Mouse (Mus musculus) intestine, embryonic 15.5 days (tissue): ENCODE measurements at regions not wholly inside any gene's neighbourhood (a gene's known extent, or its start where the extent isn't known, plus 50 kb on each side); places are given as distances from the start of the nearest gene placed in this dataset.

Experiments
- ATAC-seq: fragments of 200-750 bp; cut with Nextera tagmentation; 2 replicates; pipeline ENCODE4 v1.8.0; 2017; ENCODE audit warnings: moderate TSS enrichment, moderate library complexity
- H3K27ac ChIP-seq: fragments of 300-500 bp; sonication (generic); 2 replicates; pipeline ENCODE4 v1.5.1; 2015; ENCODE audit warnings: mild to moderate bottlenecking, inconsistent platforms
- H3K27me3 ChIP-seq: fragments of 300-500 bp; sonication (generic); replicated peaks from 2 replicates; pipeline ENCODE4 v1.6.1; 2015; ENCODE audit warnings: inconsistent platforms
- H3K36me3 ChIP-seq: fragments of 300-500 bp; sonication (generic); 2 replicates; pipeline ENCODE4 v1.6.1; 2015; ENCODE audit warnings: inconsistent platforms
- H3K4me1 ChIP-seq: fragments of 300-500 bp; sonication (generic); replicated peaks from 2 replicates; pipeline ENCODE4 v1.6.1; 2015; ENCODE audit warnings: inconsistent platforms
- H3K4me2 ChIP-seq: fragments of 300-500 bp; sonication (generic); replicated peaks from 2 replicates; pipeline ENCODE4 v1.6.1; 2015; ENCODE audit warnings: mild to moderate bottlenecking, inconsistent platforms
- H3K4me3 ChIP-seq: fragments of 300-500 bp; sonication (generic); replicated peaks from 2 replicates; pipeline ENCODE4 v1.5.1; 2015; ENCODE audit warnings: inconsistent platforms
- H3K9ac ChIP-seq: fragments of 300-500 bp; sonication (generic); 2 replicates; pipeline ENCODE4 v1.6.1; 2015; ENCODE audit warnings: inconsistent platforms
- H3K9me3 ChIP-seq: fragments of 300-500 bp; sonication (generic); 2 replicates; pipeline ENCODE4 v1.6.1; 2016; ENCODE audit warnings: inconsistent platforms
- WGBS: fragments of 180-500 bp; shearing (Covaris S2); methylation state at CpG from one replicate; pipeline ENCODE4 v1.1.7; 2015; 5-methylcytosine and 5-hydroxymethylcytosine counted together

GRCm38 (mm10) chr3:66684287-66684903 is 296.8 kb upstream of the Rsrc1 start:
- H3K36me3 ChIP-seq, result no peaks in the 10 kb centered on the region
- no peaks in the 10 kb centered on the region for H3K4me1 ChIP-seq
- 57% methylated on average over 5 of the region's 5 CpGs for WGBS
- H3K9me3 ChIP-seq, result no peaks in the 10 kb centered on the region
- no peak overlapping the region for H3K27ac ChIP-seq
- H3K4me3 ChIP-seq, result no peak overlapping the region
- no peaks in the 10 kb centered on the region for H3K27me3 ChIP-seq
- ATAC-seq, result no peak
- no peak overlapping the region for H3K9ac ChIP-seq
- no peak overlapping the region for H3K4me2 ChIP-seq

GRCm38 (mm10) chr3:66685136-66685535 is 296.1 kb upstream of the Rsrc1 start:
- WGBS, result 79% methylated on average over 12 of the region's 12 CpGs
- Histone ChIP-seq H3K4me1 (no peaks in the 10 kb centered on the region), H3K27me3 (no peaks in the 10 kb centered on the region), H3K4me2 (no peak overlapping the region), H3K4me3 (no peak overlapping the region), H3K36me3 (no peaks in the 10 kb centered on the region), H3K27ac (no peak overlapping the region), H3K9ac (no peak overlapping the region), H3K9me3 (no peaks in the 10 kb centered on the region)
- ATAC-seq, result no peak

- H3K4me2 ChIP-seq, result no peak overlapping the region
- no peak overlapping the region for H3K9ac ChIP-seq
- H3K4me1 ChIP-seq, result no peaks in the 10 kb centered on the region
- no peaks in the 10 kb centered on the region for H3K27me3 ChIP-seq
- ATAC-seq, result no peak
- no peak overlapping the region for H3K4me3 ChIP-seq
- no peaks in the 10 kb centered on the region for H3K36me3 ChIP-seq
- WGBS, result 52% methylated on average over 1 of the region's 1 CpGs
- no peak overlapping the region for H3K27ac ChIP-seq
- no peaks in the 10 kb centered on the region for H3K9me3 ChIP-seq
Measured at GRCm38 (mm10) chr3:66687126-66687525, 294.1 kb upstream of the Rsrc1 start.

- no peak overlapping the region for H3K9ac ChIP-seq
- no peaks in the 10 kb centered on the region for H3K9me3 ChIP-seq
- no peak overlapping the region for H3K4me3 ChIP-seq
- H3K4me1 ChIP-seq, result no peaks in the 10 kb centered on the region
- H3K36me3 ChIP-seq, result no peaks in the 10 kb centered on the region
- H3K27me3 ChIP-seq, result no peaks in the 10 kb centered on the region
- no peak for ATAC-seq
- no peak overlapping the region for H3K4me2 ChIP-seq
- 78% methylated on average over 10 of the region's 10 CpGs for WGBS
- no peak overlapping the region for H3K27ac ChIP-seq
Measured at GRCm38 (mm10) chr3:66690906-66691522, 290.2 kb upstream of the Rsrc1 start.

- WGBS, result 88% methylated on average over 2 of the region's 2 CpGs
- no peaks in the 10 kb centered on the region for H3K9me3 ChIP-seq
- no peak overlapping the region for H3K4me2 ChIP-seq
- H3K27ac ChIP-seq, result no peak overlapping the region
- no peaks in the 10 kb centered on the region for H3K36me3 ChIP-seq
- no peak overlapping the region for H3K9ac ChIP-seq
- H3K4me3 ChIP-seq, result no peak overlapping the region
- no peak for ATAC-seq
- no peaks in the 10 kb centered on the region for H3K27me3 ChIP-seq
- no peaks in the 10 kb centered on the region for H3K4me1 ChIP-seq
Measured at GRCm38 (mm10) chr3:66695125-66695524, 286.1 kb upstream of the Rsrc1 start.

GRCm38 (mm10) chr3:66695661-66696253 is 285.4 kb upstream of the Rsrc1 start:
- 89% methylated on average over 6 of the region's 6 CpGs for WGBS
- H3K27ac ChIP-seq, result no peak overlapping the region

GRCm38 (mm10) chr3:66698083-66698482 is 283.1 kb upstream of the Rsrc1 start:
- no peak for ATAC-seq
- H3K9ac ChIP-seq, result no peak overlapping the region
- no peak overlapping the region for H3K4me3 ChIP-seq
- no peak overlapping the region for H3K27ac ChIP-seq
- WGBS, result 75% methylated on average over 5 of the region's 5 CpGs
- no peak overlapping the region for H3K4me2 ChIP-seq
- no peaks in the 10 kb centered on the region for H3K4me1 ChIP-seq
- no peaks in the 10 kb centered on the region for H3K36me3 ChIP-seq
- H3K9me3 ChIP-seq, result no peaks in the 10 kb centered on the region
- H3K27me3 ChIP-seq, result no peaks in the 10 kb centered on the region

More at GRCm38 (mm10) chr3:66695661-66696253, 285.4 kb upstream of the Rsrc1 start:
- Histone ChIP-seq H3K9ac (no peak overlapping the region), H3K4me1 (no peaks in the 10 kb centered on the region), H3K4me2 (no peak overlapping the region), H3K9me3 (no peaks in the 10 kb centered on the region), H3K27me3 (no peaks in the 10 kb centered on the region), H3K36me3 (no peaks in the 10 kb centered on the region), H3K4me3 (no peak overlapping the region)
- ATAC-seq, result no peak

- no peak for ATAC-seq
Measured at GRCm38 (mm10) chr3:66705766-66706165, 275.4 kb upstream of the Rsrc1 start.

GRCm38 (mm10) chr3:66735468-66735867 is 245.7 kb upstream of the Rsrc1 start:
- Histone ChIP-seq H3K27me3 (no peaks in the 10 kb centered on the region), H3K4me2 (no peak overlapping the region), H3K4me3 (no peak overlapping the region), H3K9ac (no peak overlapping the region), H3K9me3 (no peaks in the 10 kb centered on the region), H3K27ac (no peak overlapping the region), H3K36me3 (no peaks in the 10 kb centered on the region), H3K4me1 (no peaks in the 10 kb centered on the region)
- ATAC-seq, result no peak
- 88% methylated on average over 1 of the region's 1 CpGs for WGBS

More at GRCm38 (mm10) chr3:66705766-66706165, 275.4 kb upstream of the Rsrc1 start:
- H3K9me3 ChIP-seq, result no peaks in the 10 kb centered on the region
- no peak overlapping the region for H3K4me3 ChIP-seq
- 71% methylated on average over 4 of the region's 4 CpGs for WGBS
- H3K27me3 ChIP-seq, result no peaks in the 10 kb centered on the region
- H3K4me1 ChIP-seq, result no peaks in the 10 kb centered on the region
- H3K27ac ChIP-seq, result no peak overlapping the region
- no peak overlapping the region for H3K4me2 ChIP-seq
- H3K36me3 ChIP-seq, result no peaks in the 10 kb centered on the region
- no peak overlapping the region for H3K9ac ChIP-seq

- H3K4me1 ChIP-seq, result no peaks in the 10 kb centered on the region
- no peaks in the 10 kb centered on the region for H3K27me3 ChIP-seq
- no peaks in the 10 kb centered on the region for H3K9me3 ChIP-seq
- no peak for ATAC-seq
- no peak overlapping the region for H3K4me2 ChIP-seq
- H3K4me3 ChIP-seq, result no peak overlapping the region
- H3K27ac ChIP-seq, result no peak overlapping the region
- H3K36me3 ChIP-seq, result no peaks in the 10 kb centered on the region
- H3K9ac ChIP-seq, result no peak overlapping the region
- 71% methylated on average over 12 of the region's 12 CpGs for WGBS
Measured at GRCm38 (mm10) chr3:66738201-66739062, 242.8 kb upstream of the Rsrc1 start.

GRCm38 (mm10) chr3:66739356-66740014 is 241.7 kb upstream of the Rsrc1 start:
- no peak overlapping the region for H3K4me2 ChIP-seq
- H3K27ac ChIP-seq, result no peak overlapping the region
- no peaks in the 10 kb centered on the region for H3K4me1 ChIP-seq
- no peak overlapping the region for H3K4me3 ChIP-seq
- H3K36me3 ChIP-seq, result no peaks in the 10 kb centered on the region
- no peak for ATAC-seq
- H3K9me3 ChIP-seq, result no peaks in the 10 kb centered on the region
- no peaks in the 10 kb centered on the region for H3K27me3 ChIP-seq
- no peak overlapping the region for H3K9ac ChIP-seq
- WGBS, result 35% methylated on average over 7 of the region's 7 CpGs
